Mouse (Mus musculus) MEL-GATA-1-ER (cell line): Measurements from ENCODE around the gene Preb.

Source experiments
- DNase-seq: peaks from one replicate; pipeline ENCODE4 v3.0.0-alpha.2; 2012; ENCODE audit warnings: low read depth; ENCODE audit errors: extremely low read depth

The Preb gene

GRCm38 (mm10) chr5:30901860-30902259 lies 58.3 kb downstream of the Preb start:
- no peak for DNase-seq
